Mouse (Mus musculus) MEL (cell line): ENCODE data around the gene Cfdp1. TPM values are rescaled to one million over a fixed set of nuclear protein-coding genes. Genes with fewer than 3 reads are reported as not detected.

Experiments
- DNase-seq: peaks from one replicate; pipeline ENCODE4 v3.0.0; 2011; ENCODE audit warnings: low read depth, low spot score
- H3K27ac ChIP-seq: 2 replicates; pipeline ENCODE4 v1.5.1; 2012; ENCODE audit warnings: low read depth, mild to moderate bottlenecking, control low read depth, low read length, moderate library complexity; ENCODE audit not compliant: control insufficient read depth
- H3K27me3 ChIP-seq, 2 experiments: fragments of 150-350 bp in 1 of 2; sonication (generic) in 1 of 2; 2 replicates each; pipeline ENCODE4 v1.6.1; 2012; ENCODE audit warnings: low read length in 2 of 2, mild to moderate bottlenecking in 2 of 2, improper control_type of control experiment in 1 of 2, moderate library complexity in 1 of 2; ENCODE audit not compliant: insufficient read depth in 2 of 2, control insufficient read depth in 1 of 2
- H3K36me3 ChIP-seq, 2 experiments: 2 replicates each; pipeline ENCODE4 v1.6.1; 2012 to 2014; ENCODE audit warnings: low read length in 2 of 2, improper control_type of control experiment in 1 of 2, inconsistent platforms in 1 of 2, mild to moderate bottlenecking in 1 of 2; ENCODE audit not compliant: insufficient read depth in 2 of 2, control insufficient read depth in 1 of 2
- H3K4me1 ChIP-seq, 2 experiments: fragments of 150-350 bp in 1 of 2; sonication (generic) in 1 of 2; 2 replicates each; pipeline ENCODE4 v1.6.1; 2012; ENCODE audit warnings: low read length in 2 of 2, improper control_type of control experiment in 1 of 2, mild to moderate bottlenecking in 1 of 2; ENCODE audit not compliant: insufficient read depth in 2 of 2, control insufficient read depth in 1 of 2
- H3K4me3 ChIP-seq, 2 experiments: fragments of 150-350 bp in 1 of 2; sonication (generic) in 1 of 2; 2 replicates each; pipeline ENCODE4 v1.5.1; 2012; ENCODE audit warnings: low read depth in 2 of 2, low read length in 2 of 2, mild to moderate bottlenecking in 2 of 2, moderate library complexity in 2 of 2, control low read depth in 1 of 2, improper control_type of control experiment in 1 of 2; ENCODE audit not compliant: control insufficient read depth in 1 of 2, insufficient read depth in 1 of 2
- H3K79me2 ChIP-seq: 2 replicates; pipeline ENCODE4 v1.6.1; 2012; ENCODE audit warnings: mild to moderate bottlenecking, low read length, moderate library complexity; ENCODE audit not compliant: control insufficient read depth, poor library complexity, insufficient read depth
- H3K9ac ChIP-seq: 2 replicates; pipeline ENCODE4 v1.6.1; 2012; ENCODE audit warnings: low read depth, mild to moderate bottlenecking, control low read depth, low read length, moderate library complexity; ENCODE audit not compliant: control insufficient read depth, poor library complexity, severe bottlenecking
- H3K9me3 ChIP-seq: fragments of 150-350 bp; sonication (generic); replicated peaks from 2 replicates; pipeline ENCODE4 v1.6.1; 2012; ENCODE audit warnings: mild to moderate bottlenecking, low read length, improper control_type of control experiment, moderate library complexity; ENCODE audit not compliant: insufficient read depth
- BHLHE40 ChIP-seq: IDR thresholded peaks from 2 replicates; pipeline ENCODE4 v1.6.1; 2012; ENCODE audit warnings: low read depth, mild to moderate bottlenecking, inconsistent platforms, low read length, improper control_type of control experiment, borderline replicate concordance
- CHD1 ChIP-seq: IDR thresholded peaks from 2 replicates; pipeline ENCODE4 v1.6.1; 2012; ENCODE audit warnings: low read depth, mild to moderate bottlenecking, inconsistent platforms, low read length, improper control_type of control experiment
- CHD2 ChIP-seq: IDR thresholded peaks from 2 replicates; pipeline ENCODE4 v1.6.1; 2011; ENCODE audit warnings: low read length, improper control_type of control experiment
- CTCF ChIP-seq, 3 experiments: IDR thresholded peaks in 2 of 3; conservative IDR thresholded peaks in 1 of 3; 2 replicates each; pipeline ENCODE4 v1.5.1; 2011 to 2012; ENCODE audit warnings: low read length in 3 of 3, low read depth in 2 of 3, mild to moderate bottlenecking in 2 of 3, improper control_type of control experiment in 1 of 3, inconsistent platforms in 1 of 3, mixed read lengths in 1 of 3, moderate library complexity in 1 of 3; ENCODE audit not compliant: control insufficient read depth in 1 of 3, insufficient read depth in 1 of 3, poor library complexity in 1 of 3, severe bottlenecking in 1 of 3
- ELF1 ChIP-seq: IDR thresholded peaks from 2 replicates; pipeline ENCODE4 v1.6.1; 2014; ENCODE audit warnings: low read depth, mild to moderate bottlenecking, inconsistent platforms, low read length, improper control_type of control experiment, moderate library complexity
- GABPA ChIP-seq: IDR thresholded peaks from 2 replicates; pipeline ENCODE4 v1.6.1; 2012; ENCODE audit warnings: low read depth, mild to moderate bottlenecking, inconsistent platforms, low read length, improper control_type of control experiment, moderate library complexity
- GATA1 ChIP-seq: IDR thresholded peaks from 2 replicates; pipeline ENCODE4 v1.6.1; 2011; ENCODE audit warnings: low read depth, low read length, improper control_type of control experiment
- HCFC1 ChIP-seq: IDR thresholded peaks from 2 replicates; pipeline ENCODE4 v1.6.1; 2012; ENCODE audit warnings: low read depth, mild to moderate bottlenecking, inconsistent platforms, low read length, improper control_type of control experiment, moderate library complexity
- KAT2A ChIP-seq: conservative IDR thresholded peaks from 2 replicates; pipeline ENCODE4 v1.6.1; 2012; ENCODE audit warnings: low read depth, low read length, improper control_type of control experiment, inconsistent platforms
- MAZ ChIP-seq: IDR thresholded peaks from 2 replicates; pipeline ENCODE4 v1.6.1; 2012; ENCODE audit warnings: low read depth, mild to moderate bottlenecking, inconsistent platforms, low read length, improper control_type of control experiment
- MEF2A ChIP-seq: IDR thresholded peaks from 2 replicates; pipeline ENCODE4 v1.6.1; 2014; ENCODE audit warnings: low read depth, mild to moderate bottlenecking, inconsistent platforms, low read length, improper control_type of control experiment; ENCODE audit not compliant: poor library complexity, insufficient replicate concordance, severe bottlenecking; ENCODE audit errors: extremely low read depth
- MYB ChIP-seq: IDR thresholded peaks from 2 replicates; pipeline ENCODE4 v1.6.1; 2011; ENCODE audit warnings: mild to moderate bottlenecking, low read depth, low read length, improper control_type of control experiment
- MYC ChIP-seq: IDR thresholded peaks from 2 replicates; pipeline ENCODE4 v1.6.1; 2011; ENCODE audit warnings: low read depth, mild to moderate bottlenecking, low read length, improper control_type of control experiment, moderate library complexity
- POLR2A ChIP-seq, 2 experiments: IDR thresholded peaks; 2 replicates each; pipeline ENCODE4 v1.6.1; 2011 to 2012; ENCODE audit warnings: low read length in 2 of 2, mild to moderate bottlenecking in 2 of 2, control low read depth in 1 of 2, improper control_type of control experiment in 1 of 2, low read depth in 1 of 2, moderate library complexity in 1 of 2; ENCODE audit not compliant: control insufficient read depth in 1 of 2, insufficient read depth in 1 of 2, poor library complexity in 1 of 2
- POLR2AphosphoS2 ChIP-seq: IDR thresholded peaks from 2 replicates; pipeline ENCODE4 v1.6.1; 2011; ENCODE audit warnings: low read length, improper control_type of control experiment
- RAD21 ChIP-seq: IDR thresholded peaks from 2 replicates; pipeline ENCODE4 v1.6.1; 2011; ENCODE audit warnings: mild to moderate bottlenecking, low read depth, low read length, improper control_type of control experiment
- SMC3 ChIP-seq: IDR thresholded peaks from 2 replicates; pipeline ENCODE4 v1.6.1; 2011; ENCODE audit warnings: low read depth, low read length, improper control_type of control experiment
- TAL1 ChIP-seq: IDR thresholded peaks from 2 replicates; pipeline ENCODE4 v1.6.1; 2012; ENCODE audit warnings: mild to moderate bottlenecking, inconsistent platforms, low read length, moderate library complexity, mixed read lengths
- TCF12 ChIP-seq: IDR thresholded peaks from 2 replicates; pipeline ENCODE4 v1.6.1; 2014; ENCODE audit warnings: low read depth, mild to moderate bottlenecking, inconsistent platforms, low read length, improper control_type of control experiment, moderate library complexity
- USF1 ChIP-seq: IDR thresholded peaks from 2 replicates; pipeline ENCODE4 v1.6.1; 2014; ENCODE audit warnings: low read depth, mild to moderate bottlenecking, inconsistent platforms, low read length, improper control_type of control experiment, moderate library complexity
- ZC3H11A ChIP-seq: IDR thresholded peaks from 2 replicates; pipeline ENCODE4 v1.6.1; 2012; ENCODE audit warnings: low read depth, mild to moderate bottlenecking, inconsistent platforms, low read length, improper control_type of control experiment
- ZKSCAN1 ChIP-seq: IDR thresholded peaks from 2 replicates; pipeline ENCODE4 v1.6.1; 2012; ENCODE audit warnings: low read depth, mild to moderate bottlenecking, inconsistent platforms, low read length, improper control_type of control experiment, moderate library complexity
- polyA plus RNA-seq, 2 experiments: library from polyadenylated mRNA; stranded (reverse) in 1 of 2; unstranded in 1 of 2; fragments of >175 nt in 1 of 2; fragments of >200 nt in 1 of 2; gene quantifications; 2 replicates each; pipeline versions ENCODE4 v1.2.1 to v1.2.4; 2012; ENCODE audit warnings: low replicate concordance in 2 of 2, low read depth in 1 of 2; ENCODE audit not compliant: insufficient read length in 2 of 2, insufficient read depth in 1 of 2, missing spikeins in 1 of 2
- total RNA-seq: library from RNA; depleted of rRNA; stranded (reverse); fragments of 300-350 nt; gene quantifications from 2 replicates; pipeline ENCODE4 v1.2.3, GENCODE M21; 2012

Gene Cfdp1
- total and polyA plus RNA-seq, 3 experiments, result 185 to 214 TPM; not detected in 1

DNA sequence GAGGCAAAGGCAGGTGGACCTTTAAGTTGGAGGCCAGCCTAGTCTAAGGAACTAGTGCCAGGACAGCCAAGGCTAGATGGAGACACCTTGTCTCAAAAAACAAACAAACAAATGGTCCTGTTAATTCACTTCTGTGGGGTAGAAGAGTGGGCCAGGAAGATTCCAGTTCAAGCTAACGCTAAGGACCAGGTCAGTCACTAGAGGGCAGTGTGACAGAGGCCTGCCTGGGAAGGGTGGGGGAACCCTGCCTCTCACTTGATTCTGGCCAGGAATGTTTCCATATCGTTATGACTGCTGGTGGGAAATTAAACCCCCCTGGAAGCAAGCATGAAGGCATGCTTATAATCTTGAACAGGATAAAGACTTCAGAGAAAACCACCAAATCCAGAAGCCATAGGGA is 27.5 kb upstream of the Cfdp1 start:
- Histone ChIP-seq H3K9me3 (no peaks in the 10 kb centered on the region), H3K4me1 (peaks cover 0 to 9% of the 10 kb centered on the region in 2 experiments; a peak in 2 of 4 replicates)
- TF ChIP-seq KAT2A, result no peak
- peak; percentile 87 for TF ChIP-seq SMC3
- TF ChIP-seq POLR2A (IDR thresholded peaks at IDR 0.05; ENCODE audit: control insufficient read depth in 1 of 2, insufficient read depth in 1 of 2, low read depth in 1 of 2, low read length in 2 of 2, poor library complexity in 1 of 2), result no peak
- peak; percentile 97 for TF ChIP-seq MAZ
- no peak for TF ChIP-seq CHD2
- TF ChIP-seq RAD21, result peak; percentile 68
- peak; percentile 91 to 93 (median 93) for TF ChIP-seq CTCF (IDR thresholded peaks at IDR 0.05 in 2 of 3, conservative IDR thresholded peaks at IDR 0.05 in 1 of 3; ENCODE audit: control insufficient read depth in 1 of 3, insufficient read depth in 1 of 3, low read depth in 2 of 3, low read length in 3 of 3, poor library complexity in 1 of 3, severe bottlenecking in 1 of 3)
- TF ChIP-seq USF1, result no peak
- TF ChIP-seq TAL1, result no peak
- TF ChIP-seq ZC3H11A, result peak; percentile 46; the same call in 1 of the 2 replicates
- no peak for TF ChIP-seq GATA1
- no peak for TF ChIP-seq ZKSCAN1
- TF ChIP-seq MEF2A, result no peak

DNA sequence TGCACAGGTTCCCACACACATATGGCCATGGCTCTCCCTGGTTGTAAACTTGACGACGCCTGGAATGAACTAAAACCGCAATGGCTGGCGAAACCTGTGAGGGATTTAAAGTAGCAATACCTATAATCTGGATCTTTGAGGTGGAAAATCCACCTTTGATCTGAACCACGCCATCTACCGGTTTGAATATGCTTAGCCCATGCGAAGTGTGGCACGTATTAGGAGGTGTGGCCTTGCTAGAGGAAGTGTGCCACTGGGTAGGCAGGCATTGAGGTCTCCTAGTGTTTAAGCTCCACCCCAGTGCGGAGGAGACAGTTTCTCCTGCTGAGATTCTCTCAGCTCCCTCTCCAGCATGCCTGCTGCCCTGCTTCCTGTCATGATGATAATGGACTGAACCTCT is 23.6 kb upstream of the Cfdp1 start:
- DNase-seq, result no peak
- no peak for TF ChIP-seq TCF12
- no peak for TF ChIP-seq BHLHE40
- TF ChIP-seq ZKSCAN1, result no peak
- TF ChIP-seq MYB, result no peak
- TF ChIP-seq POLR2A (IDR thresholded peaks at IDR 0.05; ENCODE audit: control insufficient read depth in 1 of 2, insufficient read depth in 1 of 2, low read depth in 1 of 2, low read length in 2 of 2, poor library complexity in 1 of 2), result no peak
- no peak for TF ChIP-seq USF1
- no peak for TF ChIP-seq ELF1
- no peak for TF ChIP-seq RAD21
- TF ChIP-seq GATA1, result no peak
- TF ChIP-seq MYC, result no peak
- no peak for TF ChIP-seq MAZ
- no peak for TF ChIP-seq POLR2AphosphoS2
- TF ChIP-seq MEF2A, result no peak
- no peak for TF ChIP-seq CHD1
- TF ChIP-seq GABPA, result no peak
- no peak for TF ChIP-seq HCFC1
- no peak for TF ChIP-seq ZC3H11A
- Histone ChIP-seq H3K9ac (no peak overlapping the region), H3K36me3 (no peaks in the 10 kb centered on the region; a peak in 2 of 4 replicates), H3K27me3 (no peaks in the 10 kb centered on the region), H3K27ac (no peak overlapping the region), H3K4me3 (no peak overlapping the region), H3K9me3 (no peaks in the 10 kb centered on the region), H3K79me2 (no peaks in the 10 kb centered on the region), H3K4me1 (peaks cover 0 to 5% of the 10 kb centered on the region in 2 experiments; a peak in 1 of 4 replicates)

More for the DNA sequence above, 27.5 kb upstream of the Cfdp1 start:
- Histone ChIP-seq H3K4me3 (no peak overlapping the region), H3K9ac (peak overlapping the region; percentile 35; the same call in 1 of the 2 replicates), H3K79me2 (no peaks in the 10 kb centered on the region), H3K36me3 (peaks cover 0 to under 1% of the 10 kb centered on the region in 2 experiments; a peak in 1 of 4 replicates), H3K27me3 (no peaks in the 10 kb centered on the region), H3K27ac (no peak overlapping the region)
- DNase-seq, result peak; percentile 76
